Mouse (Mus musculus): ENCODE measurements around the gene Itm2c.

Gene Itm2c

DNA sequence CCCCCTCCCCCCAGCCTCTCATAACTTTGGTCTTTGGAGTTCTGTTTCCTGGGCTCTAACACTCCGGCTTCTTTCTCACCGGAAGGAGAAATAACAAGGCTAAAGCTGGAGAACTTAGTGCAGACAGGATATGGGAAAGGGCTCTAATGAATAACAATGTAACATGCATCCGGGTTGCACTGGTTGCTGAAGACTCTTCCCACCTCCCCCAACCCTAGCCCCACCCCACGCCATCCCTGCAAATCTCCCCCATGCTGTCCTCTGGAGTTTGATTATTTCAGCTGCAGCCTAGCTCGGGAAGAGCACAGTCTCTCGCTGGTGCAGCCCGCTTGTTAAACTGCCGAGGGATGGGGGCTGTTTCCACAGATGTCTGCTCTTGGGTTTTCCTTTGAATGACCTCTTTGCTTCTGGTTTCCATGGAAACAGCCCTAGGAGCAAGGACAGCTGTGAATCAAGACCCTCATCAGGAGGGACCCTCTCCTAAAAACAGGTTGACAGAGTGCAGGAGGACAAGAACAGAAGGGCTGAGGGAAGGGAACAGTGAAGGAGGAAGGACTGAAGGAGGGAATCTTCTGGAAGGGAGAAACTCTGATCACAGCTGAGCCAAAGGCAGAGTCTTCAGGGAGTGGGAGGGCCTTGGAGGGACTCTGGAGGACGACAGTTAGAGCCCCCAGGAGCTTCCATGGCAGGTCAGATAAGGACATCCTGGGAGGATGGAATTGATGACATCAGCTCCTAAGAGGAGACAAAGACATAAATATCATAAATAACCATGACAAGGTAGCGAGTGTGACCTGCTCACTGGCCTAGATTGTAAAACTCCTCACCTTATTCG, 39.8 kb downstream of the Itm2c start:
- no peak for DNase-seq (ENCODE audit: low read depth, low spot score)

GRCm38 (mm10) chr1:85934560-85934959, 40.5 kb downstream of the Itm2c start:
- no peak for DNase-seq (ENCODE audit: low read depth, low spot score)

DNA sequence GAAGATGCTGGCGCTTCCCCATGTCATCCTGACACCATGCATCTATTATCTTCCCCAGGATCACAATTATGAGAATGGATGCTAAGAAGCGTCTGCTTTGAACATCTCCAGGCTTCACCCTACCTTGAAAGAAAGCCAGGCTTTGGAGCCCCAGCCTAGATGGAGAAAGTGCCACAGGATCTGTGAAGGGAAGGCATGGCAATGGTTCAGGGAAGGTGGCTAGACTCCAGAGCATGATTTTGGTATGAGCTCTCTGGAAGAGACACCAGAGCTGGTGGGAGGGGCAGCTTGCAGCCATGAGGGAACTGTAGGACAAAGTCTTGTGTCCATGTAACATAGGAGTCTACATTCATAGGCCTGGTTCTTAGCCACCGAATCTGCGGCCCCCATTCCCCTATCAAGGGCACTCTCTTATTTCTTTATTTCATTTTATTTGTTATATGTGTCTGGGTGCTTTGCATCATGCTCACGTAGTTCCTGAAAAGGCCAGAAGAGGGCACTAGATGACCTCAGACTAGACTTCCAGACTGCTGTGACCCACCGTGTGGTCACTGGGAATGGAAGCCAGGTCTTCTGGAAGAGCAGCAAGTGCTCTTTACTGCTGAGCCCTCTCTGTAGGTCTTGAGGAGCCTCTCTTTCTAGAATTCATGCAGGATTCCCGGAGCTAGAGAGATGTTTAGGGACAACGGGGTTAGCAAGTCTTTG, 41.2 kb downstream of the Itm2c start:
- peak; percentile 70 for DNase-seq (ENCODE audit: low read depth, low spot score)

DNA sequence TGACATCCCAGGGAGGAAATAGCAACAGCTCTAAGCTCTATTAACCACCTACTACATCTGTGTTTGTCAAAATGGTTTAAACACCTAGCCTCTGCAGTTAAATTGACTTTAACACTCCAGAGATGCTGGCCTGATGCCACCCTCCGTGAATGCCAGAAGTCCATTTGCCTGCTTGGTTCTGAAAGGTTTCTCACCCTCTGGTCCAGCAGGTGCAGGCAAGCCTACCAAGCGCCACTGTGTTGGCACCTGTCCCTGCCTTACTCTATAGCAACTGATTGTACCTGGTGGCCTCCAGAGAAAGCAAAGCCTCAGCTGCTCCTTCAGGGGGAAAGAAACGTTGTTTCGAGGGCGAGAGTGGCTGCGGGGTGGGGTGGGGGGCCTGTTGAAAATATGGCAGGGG, 42.2 kb downstream of the Itm2c start:
- no peak for DNase-seq (ENCODE audit: low read depth, low spot score)

DNA sequence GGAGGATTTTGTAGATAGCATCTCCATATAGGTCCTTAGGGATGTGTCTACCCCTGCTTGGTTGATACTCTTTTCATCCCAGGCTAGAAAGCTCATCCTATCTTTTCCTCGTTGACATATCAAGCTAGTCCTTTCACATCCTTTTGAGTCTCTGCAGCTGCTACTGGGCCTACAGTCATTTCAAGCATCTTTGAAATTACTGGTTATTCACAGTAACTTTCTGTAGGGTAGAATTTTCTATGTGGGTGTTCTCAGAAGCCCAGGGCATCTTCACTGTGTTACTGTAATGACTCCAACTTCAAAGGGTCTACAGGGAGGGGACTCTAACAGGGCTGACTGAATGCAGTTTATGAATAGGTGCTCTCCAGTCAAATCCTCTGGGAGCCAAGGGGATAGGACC, 43.2 kb downstream of the Itm2c start:
- peak; percentile 15 for DNase-seq (ENCODE audit: low read depth, low spot score)

GRCm38 (mm10) chr1:85942318-85942717, 48.2 kb downstream of the Itm2c start:
- DNase-seq (ENCODE audit: low read depth, low spot score), result no peak

DNA sequence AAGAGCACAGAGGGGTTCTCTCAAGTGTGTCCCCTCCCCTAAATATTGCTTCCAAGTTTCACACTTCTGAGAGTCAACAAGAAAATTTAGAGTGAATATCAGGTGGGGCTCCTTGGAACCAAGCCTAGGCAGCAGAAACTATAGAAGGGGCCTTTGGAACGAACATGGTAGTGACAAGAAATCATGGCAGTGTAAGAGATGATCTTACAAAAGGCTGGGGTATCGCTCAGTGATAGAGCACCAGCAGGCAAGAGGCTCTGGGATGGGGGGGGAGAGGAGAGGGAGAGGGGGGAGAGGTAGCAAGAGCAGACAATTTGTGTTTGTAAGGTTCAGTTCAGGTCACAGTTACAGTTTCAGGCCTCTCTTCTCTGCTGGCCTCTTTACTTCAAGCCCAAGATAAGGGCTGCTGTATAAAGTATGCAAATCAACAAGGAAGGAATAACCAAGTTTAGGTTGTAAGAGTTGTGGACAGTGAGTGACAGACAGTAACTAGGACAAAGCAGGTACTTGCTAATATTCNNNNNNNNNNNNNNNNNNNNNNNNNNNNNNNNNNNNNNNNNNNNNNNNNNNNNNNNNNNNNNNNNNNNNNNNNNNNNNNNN, 55.1 kb downstream of the Itm2c start:
- DNase-seq (ENCODE audit: low read depth, low spot score), result no peak

DNA sequence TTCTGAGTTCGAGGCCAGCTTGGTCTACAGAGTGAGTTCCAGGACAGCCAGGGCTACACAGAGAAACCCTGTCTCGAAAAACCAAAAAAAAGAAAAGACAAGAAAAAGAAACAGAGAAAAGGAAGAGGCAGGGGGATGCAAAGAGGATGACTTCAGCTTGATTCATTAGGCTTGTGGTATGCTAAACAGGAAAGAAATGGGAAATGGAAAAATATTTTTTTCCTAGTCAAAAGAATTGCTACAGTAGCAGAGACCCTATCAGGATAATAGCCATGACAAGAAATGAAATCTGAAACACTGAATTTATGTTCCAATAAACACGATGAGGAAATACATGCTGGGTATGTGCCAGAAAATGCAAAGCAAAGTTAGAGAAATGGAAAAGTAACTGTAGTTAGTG, 61.1 kb downstream of the Itm2c start:
- no peak for DNase-seq (ENCODE audit: low read depth, low spot score)

- DNase-seq (ENCODE audit: low read depth, low spot score), result peak; percentile 30
Observed at GRCm38 (mm10) chr1:85957290-85957689, 63.2 kb downstream of the Itm2c start.

GRCm38 (mm10) chr1:85957942-85958619, 64.0 kb downstream of the Itm2c start:
- DNase-seq (ENCODE audit: low read depth, low spot score), result peak; percentile 47

Data from CD4-positive helper T cell, adult 2 months (primary cell).